ENCODE assay signal across 9 mouse cellular contexts in the genomic region with DNA sequence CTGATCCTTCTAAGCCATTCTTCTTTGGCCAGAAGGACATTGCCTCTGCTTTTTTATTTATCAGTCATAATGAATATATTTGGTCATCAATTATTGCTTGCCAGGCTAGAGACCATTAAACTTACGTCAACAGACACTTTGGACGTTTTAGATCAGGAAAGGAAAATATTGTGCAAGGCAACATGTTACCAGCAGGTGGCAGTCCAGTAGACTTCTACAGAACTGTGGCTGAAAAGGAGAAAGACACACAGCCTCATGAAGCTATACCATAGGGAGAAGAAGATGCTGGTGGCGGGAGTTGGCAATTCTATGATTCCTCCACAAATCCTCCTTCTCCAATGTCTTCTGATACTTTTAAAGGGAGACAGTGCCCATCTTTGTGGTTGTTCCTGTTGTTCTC.
A peak's percentile ranks its signal among the peaks of the same experiment; 100 is the strongest.
DNase-seq lines count a peak whose midpoint lies in the region; ATAC-seq and TF ChIP-seq lines count a peak whose summit lies in the region.
"Had no signal": no experiment of that assay in that cellular context is flagged by ENCODE, and none has a peak within 500 bp of the region (broad histone marks: within the 10 kb centered on the region; RNA-seq: fewer than 3 reads in every experiment).

No protein-coding gene starts in this region.

- ATAC-seq in hindbrain, embryonic 14.5 days (ENCODE audit: low FRiP score): no peak
- no peak for ATAC-seq in hindbrain, embryonic 16.5 days
- ATAC-seq in lung, embryonic 14.5 days (ENCODE audit: insufficient read depth): no peak

- H3K27me3 ChIP-seq in hindbrain, embryonic 14.5 days (ENCODE audit: control insufficient read depth, insufficient read depth, low read length): no peaks in the 10 kb centered on the region
- H3K27me3 ChIP-seq in hindbrain, embryonic 16.5 days (replicated peaks; ENCODE audit: control insufficient read depth, insufficient read depth, low read length): no peaks in the 10 kb centered on the region
- no peaks in the 10 kb centered on the region; the same call in 1 of the 2 replicates for H3K27me3 ChIP-seq in embryonic facial prominence, embryonic 10.5 days (replicated peaks; ENCODE audit: low read depth, poor library complexity, severe bottlenecking)
- H3K27me3 ChIP-seq in lung, embryonic 14.5 days (ENCODE audit: insufficient read depth, low read length): no peaks in the 10 kb centered on the region
- H3K27me3 ChIP-seq in splenic B cell, adult 2 months (ENCODE audit: control insufficient read depth, insufficient read depth, low read length, poor library complexity, severe bottlenecking): no peaks in the 10 kb centered on the region

- peak; percentile 83 for TF ChIP-seq CTCF in lung, embryonic 14.5 days (IDR thresholded peaks at IDR 0.05; ENCODE audit: low read depth)

- no peaks in the 10 kb centered on the region for H3K9me3 ChIP-seq in hindbrain, embryonic 14.5 days (ENCODE audit: control insufficient read depth, low read length)
- H3K9me3 ChIP-seq in hindbrain, embryonic 16.5 days (ENCODE audit: control insufficient read depth, low read length): no peaks in the 10 kb centered on the region
- no peaks in the 10 kb centered on the region for H3K9me3 ChIP-seq in embryonic facial prominence, embryonic 10.5 days
- H3K9me3 ChIP-seq in lung, embryonic 14.5 days (ENCODE audit: low read depth, low read length): no peaks in the 10 kb centered on the region
- H3K9me3 ChIP-seq: embryonic facial prominence, embryonic 13.5 days had no signal

- H3K4me2 ChIP-seq in hindbrain, embryonic 14.5 days (replicated peaks): no peak overlapping the region
- no peak overlapping the region for H3K4me2 ChIP-seq in hindbrain, embryonic 16.5 days (ENCODE audit: low read length)
- H3K4me2 ChIP-seq in lung, embryonic 14.5 days: no peak overlapping the region
- H3K4me2 ChIP-seq: embryonic facial prominence, embryonic 13.5 days had no signal

- H3K4me3 ChIP-seq in hindbrain, embryonic 14.5 days (replicated peaks; ENCODE audit: low read length): no peak overlapping the region
- H3K4me3 ChIP-seq in hindbrain, embryonic 16.5 days (ENCODE audit: low read length): no peak overlapping the region
- H3K4me3 ChIP-seq in embryonic facial prominence, embryonic 10.5 days: no peak overlapping the region
- H3K4me3 ChIP-seq in lung, embryonic 14.5 days (ENCODE audit: low read depth, low read length): no peak overlapping the region
- H3K4me3 ChIP-seq: embryonic facial prominence, embryonic 13.5 days had no signal

- H3K36me3 ChIP-seq in hindbrain, embryonic 14.5 days (replicated peaks; ENCODE audit: control insufficient read depth, insufficient read depth): no peaks in the 10 kb centered on the region
- H3K36me3 ChIP-seq in hindbrain, embryonic 16.5 days (ENCODE audit: control insufficient read depth, insufficient read depth, low read length): no peaks in the 10 kb centered on the region
- H3K36me3 ChIP-seq in embryonic facial prominence, embryonic 10.5 days (replicated peaks): no peaks in the 10 kb centered on the region
- no peaks in the 10 kb centered on the region for H3K36me3 ChIP-seq in lung, embryonic 14.5 days (ENCODE audit: insufficient read depth)
- H3K36me3 ChIP-seq in splenic B cell, adult 2 months (ENCODE audit: control insufficient read depth, insufficient read depth, low read length, poor library complexity, severe bottlenecking): no peaks in the 10 kb centered on the region
- H3K36me3 ChIP-seq: embryonic facial prominence, embryonic 13.5 days had no signal

- 25% methylated on average over 3 of the region's 3 CpGs for WGBS in hindbrain, embryonic 14.5 days
- 30% methylated on average over 3 of the region's 3 CpGs for WGBS in hindbrain, embryonic 16.5 days
- WGBS in embryonic facial prominence, embryonic 10.5 days: 30% methylated on average over 3 of the region's 3 CpGs
- 23% methylated on average over 3 of the region's 3 CpGs for WGBS in lung, embryonic 14.5 days

- no peak overlapping the region for H3K9ac ChIP-seq in hindbrain, embryonic 14.5 days
- no peak overlapping the region for H3K9ac ChIP-seq in hindbrain, embryonic 16.5 days (ENCODE audit: low read depth, low read length)
- no peak overlapping the region for H3K9ac ChIP-seq in lung, embryonic 14.5 days
- H3K9ac ChIP-seq: embryonic facial prominence, embryonic 13.5 days had no signal

- no peaks in the 10 kb centered on the region for H3K4me1 ChIP-seq in hindbrain, embryonic 14.5 days (replicated peaks; ENCODE audit: control insufficient read depth, insufficient read depth, low read length)
- H3K4me1 ChIP-seq in hindbrain, embryonic 16.5 days (ENCODE audit: control insufficient read depth, insufficient read depth, low read depth, low read length): no peaks in the 10 kb centered on the region
- peaks cover 43% of the 10 kb centered on the region for H3K4me1 ChIP-seq in embryonic facial prominence, embryonic 10.5 days
- no peaks in the 10 kb centered on the region for H3K4me1 ChIP-seq in lung, embryonic 14.5 days (ENCODE audit: insufficient read depth)

- DNase-seq in hindbrain, embryonic 14.5 days (ENCODE audit: low spot score): peak; percentile 80
- DNase-seq in ES-CJ7 (ENCODE audit: low read depth, low spot score): peak; percentile 55
- peak; percentile 30 for DNase-seq in adrenal gland, postnatal 25 days
- peak; percentile 68 for DNase-seq in embryonic facial prominence, embryonic 10.5 days (ENCODE audit: low spot score)
- peak; percentile 73 to 75 for DNase-seq in kidney, postnatal 4 days
- peak; percentile 89 for DNase-seq in lung, embryonic 14.5 days
- DNase-seq in splenic B cell, adult 2 months (ENCODE audit: low read depth, low spot score): peak; percentile 54

- no peak overlapping the region for H3K27ac ChIP-seq in hindbrain, embryonic 14.5 days
- H3K27ac ChIP-seq in hindbrain, embryonic 16.5 days (ENCODE audit: low read depth, low read length): no peak overlapping the region
- H3K27ac ChIP-seq in embryonic facial prominence, embryonic 10.5 days (replicated peaks): no peak overlapping the region
- H3K27ac ChIP-seq in lung, embryonic 14.5 days (ENCODE audit: low read depth): no peak overlapping the region
- H3K27ac ChIP-seq: embryonic facial prominence, embryonic 13.5 days had no signal

Comparison
In these comparisons a context has a peak if more than half of its experiments do, and no peak if none do; other contexts are left out.
1. DNase-seq: peak in every context shown above with its lines; median percentile 89 in lung, embryonic 14.5 days; 80 in hindbrain, embryonic 14.5 days; 74 in kidney, postnatal 4 days; 68 in embryonic facial prominence, embryonic 10.5 days; 55 in ES-CJ7; 54 in splenic B cell, adult 2 months; 30 in adrenal gland, postnatal 25 days.